Mouse (Mus musculus): ENCODE results near the gene Apba2.

- no peak for TF ChIP-seq CTCF (IDR thresholded peaks at IDR 0.05; ENCODE audit: insufficient read depth, low read depth, low read length)
- no peak for TF ChIP-seq POLR2A (IDR thresholded peaks at IDR 0.05; ENCODE audit: insufficient read depth, low read depth, low read length)
These were observed 130.4 kb downstream of the Apba2 start for GRCm38 (mm10) chr7:64631781-64632351.

Measured in olfactory bulb, adult 2 months (tissue).